Mouse (Mus musculus) heart, adult 8-10 months (tissue): ENCODE results near the gene Carmil1. TPM values are rescaled to one million over a fixed set of nuclear protein-coding genes. Genes with fewer than 3 reads are reported as not detected.

ENCODE experiments used
- DNase-seq: peaks from one replicate; pipeline ENCODE4 v3.0.0; 2022; ENCODE audit warnings: low spot score
- total RNA-seq, 4 experiments: library from RNA; stranded (reverse); gene quantifications; 2 replicates each; pipeline ENCODE4 v1.2.4; 2022

Carmil1 gene
- total RNA-seq, 4 experiments from 2014 or later = 5.1 to 9.4 (median 7.1) TPM

- DNase-seq = no peak
Measured at GRCm38 (mm10) chr13:24260751-24261591, 19.6 kb downstream of the Carmil1 start.

GRCm38 (mm10) chr13:24257809-24258208 is 22.8 kb downstream of the Carmil1 start:
- no peak for DNase-seq

- DNase-seq = peak; percentile 87
Measured at GRCm38 (mm10) chr13:24253989-24254388, 26.6 kb downstream of the Carmil1 start.

- no peak for DNase-seq
Measured at GRCm38 (mm10) chr13:24253551-24253950, 27.0 kb downstream of the Carmil1 start.

DNA sequence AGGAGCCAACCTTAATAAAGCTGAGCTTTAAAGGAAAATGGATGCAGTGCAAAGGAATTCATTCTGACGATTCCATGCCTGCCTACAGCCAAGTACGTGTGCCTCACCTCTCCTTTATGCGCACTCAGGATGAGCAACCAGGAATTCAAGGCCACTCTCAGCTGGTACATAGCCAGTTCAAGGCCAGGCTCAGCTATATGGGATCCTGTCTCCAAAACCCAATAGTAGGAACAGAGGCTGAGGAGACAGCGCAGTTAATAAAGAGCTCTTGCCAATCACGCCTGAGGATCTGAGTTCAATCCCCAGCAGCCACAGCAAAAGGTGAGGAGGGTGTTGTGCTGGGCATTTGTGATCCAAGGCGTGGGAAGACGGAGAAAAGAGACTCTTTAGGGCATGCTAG is 29.4 kb downstream of the Carmil1 start:
- no peak for DNase-seq

DNA sequence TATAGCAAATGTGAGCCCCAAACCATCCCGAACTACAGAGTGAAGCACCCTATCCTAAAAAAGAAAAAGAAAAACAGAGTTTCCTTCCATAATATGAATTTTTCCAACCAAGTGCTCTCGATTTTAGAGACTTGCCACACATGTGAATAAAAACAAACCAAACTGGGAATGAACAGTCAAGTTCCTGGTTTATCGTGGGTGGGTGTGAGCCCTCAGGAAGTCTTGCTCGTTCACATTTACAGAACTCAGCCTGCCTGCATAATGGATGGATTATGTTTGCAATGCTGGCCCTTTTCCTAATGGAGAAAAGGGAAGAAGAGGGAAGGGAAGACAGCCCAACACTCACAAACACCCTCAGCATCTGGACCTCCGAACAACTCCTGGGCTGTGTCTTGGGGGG is 32.7 kb downstream of the Carmil1 start:
- no peak for DNase-seq

DNA sequence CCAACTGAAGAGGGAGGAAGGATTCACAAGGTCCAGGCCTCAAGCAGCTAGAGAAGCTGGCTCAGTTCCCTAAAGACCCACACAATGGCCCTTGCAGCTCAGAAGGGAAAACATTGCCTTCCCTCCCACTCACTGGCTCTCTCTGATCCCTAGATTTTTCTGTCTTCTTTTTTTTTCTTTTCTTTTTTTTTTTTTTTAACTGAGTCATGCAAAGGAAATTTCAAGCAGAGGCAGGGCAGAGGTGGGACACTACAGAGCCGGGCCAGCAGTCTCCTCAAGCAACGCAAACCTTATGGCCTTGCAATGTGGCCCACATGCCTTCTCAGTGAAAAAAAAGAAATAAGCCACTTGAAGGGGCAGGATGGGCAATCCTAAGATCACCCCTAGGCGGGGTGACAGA is 33.2 kb downstream of the Carmil1 start:
- no peak for DNase-seq

DNA sequence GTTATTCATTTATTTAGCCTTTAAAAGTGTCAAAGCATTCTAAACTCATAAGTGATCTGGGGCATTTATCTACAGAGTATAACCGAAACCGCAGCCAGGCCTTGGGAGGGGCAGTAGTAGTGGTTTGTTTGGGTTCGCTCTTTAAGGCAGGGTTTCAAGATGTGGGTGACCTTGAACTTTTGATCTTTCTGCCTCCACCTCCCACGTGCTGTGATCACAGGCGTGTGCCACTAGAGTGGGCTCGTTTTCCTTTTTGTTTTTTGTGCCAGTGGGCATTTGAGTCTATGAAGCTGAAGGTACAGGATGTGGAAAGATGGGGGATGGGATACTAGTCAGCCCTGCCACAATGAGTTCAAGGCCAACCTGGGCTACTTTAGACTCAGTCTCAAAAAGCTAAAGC is 34.3 kb downstream of the Carmil1 start:
- no peak for DNase-seq

GRCm38 (mm10) chr13:24244613-24245012 is 36.0 kb downstream of the Carmil1 start:
- peak; percentile 56 for DNase-seq

GRCm38 (mm10) chr13:24243964-24244363 is 36.6 kb downstream of the Carmil1 start:
- DNase-seq = no peak

GRCm38 (mm10) chr13:24242429-24243106 is 38.0 kb downstream of the Carmil1 start:
- no peak for DNase-seq

DNA sequence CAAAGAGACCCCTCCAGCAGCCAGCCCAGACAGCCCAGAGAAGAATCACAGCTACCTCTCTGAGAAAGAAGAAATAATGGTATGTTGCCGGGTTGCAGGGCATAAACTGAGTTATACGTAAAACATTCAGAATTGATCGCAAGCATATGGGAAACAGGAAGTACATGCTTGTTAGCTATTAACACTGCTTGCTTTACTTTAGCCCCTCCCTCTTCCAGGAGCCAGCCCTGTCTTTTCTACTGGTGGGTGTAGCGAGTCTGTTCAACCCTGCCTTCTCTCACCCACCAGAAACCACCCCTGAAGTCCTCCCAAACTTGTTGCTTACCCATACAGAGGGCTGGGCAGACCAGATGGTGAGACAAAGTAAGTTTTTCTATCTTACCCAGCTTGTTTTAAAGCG is 39.4 kb downstream of the Carmil1 start:
- DNase-seq = no peak

- no peak for DNase-seq
Measured at GRCm38 (mm10) chr13:24240430-24240829, 40.2 kb downstream of the Carmil1 start.

DNA sequence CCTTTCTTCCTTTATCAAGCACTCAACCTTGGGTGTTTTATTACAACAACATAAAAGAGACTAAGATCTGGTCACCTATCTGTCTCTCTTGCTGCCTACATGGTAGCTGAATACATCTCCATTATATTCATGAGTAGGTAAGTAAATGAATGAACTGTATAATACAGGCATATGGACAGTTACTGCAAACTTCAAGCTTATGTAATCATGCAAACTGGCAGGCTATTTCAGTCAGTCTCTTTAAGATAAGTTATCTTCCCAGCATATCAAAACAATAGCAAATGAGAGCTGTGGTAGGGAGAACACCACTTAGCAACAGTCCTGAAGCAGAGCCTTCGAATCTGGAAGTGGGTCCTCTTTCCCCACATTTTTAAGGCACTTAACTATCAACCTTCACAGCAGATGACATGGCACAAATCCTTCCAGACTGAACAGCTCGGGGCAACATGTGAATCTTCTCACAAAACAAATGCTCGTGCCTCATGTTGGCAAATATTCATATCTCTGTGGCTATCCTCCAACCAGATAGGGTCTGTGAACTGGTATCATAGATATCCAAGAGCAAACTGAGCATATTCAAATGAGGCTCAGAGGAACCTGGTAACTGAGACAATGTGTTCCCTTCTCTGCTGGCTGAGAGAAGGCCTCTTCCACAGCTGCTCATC is 42.0 kb downstream of the Carmil1 start:
- DNase-seq = no peak

GRCm38 (mm10) chr13:24236736-24237135 is 43.9 kb downstream of the Carmil1 start:
- no peak for DNase-seq

DNA sequence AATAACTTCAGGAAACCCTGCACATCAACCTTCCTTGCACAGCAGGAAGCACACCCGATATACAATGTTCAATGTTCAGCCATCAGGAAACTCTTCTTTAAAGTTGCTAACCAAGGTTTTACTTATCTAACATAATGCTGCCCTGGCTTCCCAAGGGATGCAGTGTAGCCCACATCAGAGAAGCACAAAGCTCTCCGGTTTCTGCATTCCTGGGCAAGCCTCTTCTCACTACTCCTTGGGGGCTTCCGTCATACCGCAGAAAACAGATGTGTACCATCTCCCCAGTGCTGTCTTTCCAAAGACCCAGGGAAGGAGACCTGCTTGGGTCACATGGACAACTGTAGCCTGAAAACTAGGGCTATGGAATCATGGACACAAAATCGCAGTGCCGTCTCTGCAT is 47.8 kb downstream of the Carmil1 start:
- DNase-seq = no peak

DNA sequence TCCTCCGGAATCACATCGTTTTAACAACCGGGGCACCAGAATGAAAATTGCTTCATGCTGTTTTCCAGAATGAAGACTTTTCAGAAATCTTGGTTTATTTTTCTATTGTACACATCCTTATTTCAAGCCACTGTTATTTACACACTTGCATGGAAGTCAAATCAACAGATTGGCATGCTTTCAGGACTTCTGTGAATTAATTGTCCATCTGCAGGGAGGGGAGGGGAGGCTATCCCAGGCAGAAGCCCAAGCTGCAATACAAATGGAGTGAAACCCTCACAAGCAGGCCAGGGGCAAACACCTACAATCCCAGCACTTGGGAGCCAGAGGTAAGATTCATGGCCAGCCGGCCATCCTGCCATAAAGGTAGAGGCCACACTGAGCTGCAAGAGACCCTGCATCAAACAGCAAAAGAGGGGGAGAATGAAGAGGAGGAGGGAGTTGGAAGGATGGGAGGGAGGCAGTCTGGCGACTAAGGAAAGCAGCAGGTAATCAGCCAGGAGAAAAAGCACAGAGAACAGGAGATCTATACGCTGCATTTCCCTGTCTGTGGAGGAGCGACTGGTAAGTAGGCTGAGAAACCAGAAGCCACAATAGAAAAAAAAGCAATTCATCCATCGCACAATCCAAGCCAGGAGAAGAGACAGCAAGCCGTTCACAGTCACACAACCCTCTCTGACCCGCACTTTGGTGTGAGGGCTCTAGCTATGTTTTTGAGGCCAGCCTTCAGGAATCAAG is 48.7 kb downstream of the Carmil1 start:
- DNase-seq = no peak

DNA sequence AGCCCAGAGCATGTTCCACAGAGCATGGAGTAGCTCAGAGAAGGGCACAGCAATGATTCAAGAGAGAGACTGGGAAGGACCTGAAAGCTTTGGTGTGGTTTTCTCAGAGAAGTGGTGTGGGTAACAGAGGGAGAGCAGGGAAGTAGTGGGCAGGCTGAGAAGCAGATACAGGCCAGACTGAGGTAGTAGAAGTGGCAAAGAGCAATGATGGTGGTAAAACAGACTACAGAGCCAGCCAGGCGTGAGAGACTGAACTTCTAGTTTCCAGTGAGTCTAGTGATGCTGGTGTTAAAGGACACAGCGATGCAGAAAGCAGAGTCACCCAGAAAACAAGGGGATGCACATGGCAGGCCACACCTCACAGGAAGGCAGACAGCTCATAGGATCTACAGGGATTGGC is 49.4 kb downstream of the Carmil1 start:
- DNase-seq = no peak

DNA sequence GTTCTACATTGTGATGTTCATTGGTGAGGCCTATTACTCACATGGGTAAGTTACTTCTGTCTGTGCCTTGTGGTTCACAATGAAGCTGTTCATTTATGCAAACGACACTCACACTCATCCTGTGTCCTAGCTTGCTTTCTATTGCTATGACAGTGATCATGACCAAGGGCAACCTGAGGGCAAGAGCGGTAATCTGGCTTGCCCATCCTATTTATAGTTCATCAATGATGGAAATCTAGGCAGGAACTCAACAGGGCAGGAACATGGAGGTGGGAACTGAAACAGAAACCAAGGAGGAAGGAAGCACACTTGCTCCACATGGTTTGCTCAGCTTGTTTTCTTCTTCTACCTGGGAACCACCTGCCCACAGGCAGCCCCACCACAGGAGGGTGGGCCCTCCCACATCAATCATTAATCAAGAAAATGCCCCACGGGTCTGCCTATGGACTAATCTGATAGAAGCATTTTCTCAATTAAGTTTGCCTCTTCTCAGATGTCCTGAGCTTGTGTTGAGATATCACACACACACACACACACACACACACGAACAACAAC is 50.0 kb downstream of the Carmil1 start:
- DNase-seq = no peak

- no peak for DNase-seq
Measured at GRCm38 (mm10) chr13:24223425-24224201, 57.0 kb downstream of the Carmil1 start.
